Mouse (Mus musculus) myocyte (in vitro differentiated cells): ENCODE measurements around the gene Tbcb.

Experiments
- CEBPB ChIP-seq: IDR thresholded peaks from 2 replicates; pipeline ENCODE4 v1.6.1; 2011; ENCODE audit warnings: mild to moderate bottlenecking, moderate library complexity; ENCODE audit not compliant: poor library complexity, insufficient read depth, severe bottlenecking
- MYOD1 ChIP-seq, 3 experiments: IDR thresholded peaks; one replicate each; pipeline ENCODE4 v1.6.1; 2011; ENCODE audit warnings: control low read depth in 2 of 3, low read depth in 2 of 3, mild to moderate bottlenecking in 2 of 3, moderate library complexity in 1 of 3; ENCODE audit not compliant: insufficient read length in 2 of 3, control insufficient read depth in 1 of 3
- POLR2A ChIP-seq: IDR thresholded peaks from one replicate; pipeline ENCODE4 v1.6.1; 2011; ENCODE audit warnings: low read depth, mild to moderate bottlenecking, control low read depth, moderate library complexity; ENCODE audit not compliant: insufficient read length
- POLR2AphosphoS2 ChIP-seq: IDR thresholded peaks from one replicate; pipeline ENCODE4 v1.6.1; 2011; ENCODE audit warnings: low read depth, control low read depth; ENCODE audit not compliant: insufficient read length
- REST ChIP-seq: IDR thresholded peaks from one replicate; pipeline ENCODE4 v1.6.1; 2011; ENCODE audit warnings: mild to moderate bottlenecking, control low read depth, moderate library complexity; ENCODE audit not compliant: insufficient read depth, insufficient read length
- TCF12 ChIP-seq: IDR thresholded peaks from one replicate; pipeline ENCODE4 v1.6.1; 2011; ENCODE audit warnings: mild to moderate bottlenecking, control low read depth; ENCODE audit not compliant: poor library complexity, insufficient read depth, severe bottlenecking
- TCF3 ChIP-seq: IDR thresholded peaks from one replicate; pipeline ENCODE4 v1.6.1; 2011; ENCODE audit warnings: low read depth, control low read depth; ENCODE audit not compliant: insufficient read length

GRCm38 (mm10) chr7:30194884-30195283 lies 37.2 kb downstream of the Tbcb start:
- TF ChIP-seq POLR2AphosphoS2 (peak; percentile 88), POLR2A (peak; percentile 94), REST (no peak), CEBPB (no peak), TCF3 (no peak), TCF12 (no peak), MYOD1 (IDR thresholded peaks at IDR 0.05; ENCODE audit: control insufficient read depth in 1 of 3, insufficient read length in 2 of 3, low read depth in 2 of 3) (peak in 2 of 3 experiments; percentile 15 to 44)
